Mouse (Mus musculus): ENCODE data around the gene Per3. TPM values are rescaled to one million over a fixed set of nuclear protein-coding genes. Genes with fewer than 3 reads are reported as not detected.
"Not testable (repeated sequence)": the region's sequence is repeated elsewhere in the genome, so short reads cannot be mapped to it uniquely, and the experiment has no call there.

Per3 gene
- polyA plus RNA-seq, 1 experiment = 19.5 TPM

- DNase-seq (ENCODE audit: low read depth) = no peak
Observed at GRCm38 (mm10) chr4:151024152-151024551, 20.3 kb downstream of the Per3 start.

GRCm38 (mm10) chr4:151017356-151017755 is 27.1 kb downstream of the Per3 start:
- DNase-seq (ENCODE audit: low read depth) = not testable (repeated sequence)

GRCm38 (mm10) chr4:151015946-151016345 is 28.5 kb downstream of the Per3 start:
- DNase-seq (ENCODE audit: low read depth) = no peak

- no peak for DNase-seq (ENCODE audit: low read depth)
Observed at GRCm38 (mm10) chr4:151010316-151010715, 34.1 kb downstream of the Per3 start.

- DNase-seq (ENCODE audit: low read depth) = no peak
Observed at GRCm38 (mm10) chr4:151006945-151007344, 37.5 kb downstream of the Per3 start.

GRCm38 (mm10) chr4:151005656-151006318 is 38.7 kb downstream of the Per3 start:
- no peak for DNase-seq (ENCODE audit: low read depth)

GRCm38 (mm10) chr4:151001397-151001796 is 43.1 kb downstream of the Per3 start:
- DNase-seq (ENCODE audit: low read depth) = no peak

GRCm38 (mm10) chr4:150998626-150999025 is 45.8 kb downstream of the Per3 start:
- no peak for DNase-seq (ENCODE audit: low read depth)

GRCm38 (mm10) chr4:150996797-150997196 is 47.7 kb downstream of the Per3 start, which contains the start of gene Uts2:
TSS of gene Uts2 (plus strand) at chr4:150997097.
- no peak for DNase-seq (ENCODE audit: low read depth)

- DNase-seq (ENCODE audit: low read depth) = no peak
Observed at GRCm38 (mm10) chr4:150990148-150990547, 54.3 kb downstream of the Per3 start.

GRCm38 (mm10) chr4:150980153-150980552 is 64.3 kb downstream of the Per3 start:
- DNase-seq (ENCODE audit: low read depth) = no peak

GRCm38 (mm10) chr4:150979455-150979854 is 65.0 kb downstream of the Per3 start:
- no peak for DNase-seq (ENCODE audit: low read depth)

- DNase-seq (ENCODE audit: low read depth) = no peak
Observed at GRCm38 (mm10) chr4:150978156-150978910, 66.1 kb downstream of the Per3 start.

- no peak for DNase-seq (ENCODE audit: low read depth)
Observed at GRCm38 (mm10) chr4:150975145-150975544, 69.3 kb downstream of the Per3 start.

GRCm38 (mm10) chr4:150973264-150973663 is 71.2 kb downstream of the Per3 start:
- no peak for DNase-seq (ENCODE audit: low read depth)

GRCm38 (mm10) chr4:150968956-150969355 is 75.5 kb downstream of the Per3 start:
- DNase-seq (ENCODE audit: low read depth) = no peak

GRCm38 (mm10) chr4:150966556-150966955 is 77.9 kb downstream of the Per3 start:
- DNase-seq (ENCODE audit: low read depth) = no peak

GRCm38 (mm10) chr4:150965555-150965951 is 78.9 kb downstream of the Per3 start:
- DNase-seq (ENCODE audit: low read depth) = no peak

- no peak for DNase-seq (ENCODE audit: low read depth)
Observed at GRCm38 (mm10) chr4:150964635-150965554, 79.6 kb downstream of the Per3 start.

- no peak for DNase-seq (ENCODE audit: low read depth)
Observed at GRCm38 (mm10) chr4:150963711-150964110, 80.8 kb downstream of the Per3 start.

GRCm38 (mm10) chr4:150962231-150962630 is 82.2 kb downstream of the Per3 start:
- DNase-seq (ENCODE audit: low read depth) = no peak

GRCm38 (mm10) chr4:150958536-150958935 is 85.9 kb downstream of the Per3 start:
- DNase-seq (ENCODE audit: low read depth) = no peak

All from gonadal fat pad, adult 2 months (tissue).